Mouse (Mus musculus) liver, adult 2 months (tissue): ENCODE results near the gene Pdzd2.

Experiments used
- CTCF ChIP-seq: fragments of 200-500 bp; IDR thresholded peaks from 2 replicates; pipeline ENCODE4 v1.5.1; 2011; ENCODE audit warnings: low read depth, low read length, control low read depth
- POLR2A ChIP-seq: fragments of 200-500 bp; IDR thresholded peaks from 2 replicates; pipeline ENCODE4 v1.6.1; 2011; ENCODE audit warnings: low read length, control low read depth; ENCODE audit not compliant: insufficient read depth; ENCODE audit errors: extremely low read depth

GRCm38 (mm10) chr15:12638370-12639030 is 101.2 kb downstream of the Pdzd2 start:
- TF ChIP-seq CTCF (no peak), POLR2A (no peak)
